Mouse (Mus musculus) kidney, adult 2 months (tissue): ENCODE measurements around the gene Tex48.

ENCODE experiments used
- CTCF ChIP-seq: fragments of 200-500 bp; conservative IDR thresholded peaks from 2 replicates; pipeline ENCODE4 v1.5.1; 2011; ENCODE audit warnings: low read depth, mild to moderate bottlenecking, control low read depth, low read length, moderate library complexity, mixed read lengths; ENCODE audit not compliant: insufficient read depth, insufficient read length
- POLR2A ChIP-seq: fragments of 200-500 bp; IDR thresholded peaks from one replicate; pipeline ENCODE4 v1.6.1; 2011; ENCODE audit warnings: low read depth, low read length, control low read depth

- TF ChIP-seq CTCF = no peak
- no peak for TF ChIP-seq POLR2A
Observed at GRCm38 (mm10) chr4:63569322-63569721, 52.9 kb downstream of the Tex48 start.
